Mouse (Mus musculus) heart, adult 2 months (tissue): ENCODE results near the gene Sptssb. TPM values are rescaled to one million over a fixed set of nuclear protein-coding genes. Genes with fewer than 3 reads are reported as not detected.

Experiments
- DNase-seq, 2 experiments: peaks; one replicate each; pipeline ENCODE4 v3.0.0; 2021
- H3K27ac ChIP-seq: fragments of 200-600 bp; 2 replicates; pipeline ENCODE4 v1.8.1; 2022
- H3K27me3 ChIP-seq: fragments of 200-500 bp; 2 replicates; pipeline ENCODE4 v1.6.1; 2012; ENCODE audit warnings: mild to moderate bottlenecking, low read length, inconsistent platforms, mixed read lengths; ENCODE audit not compliant: control insufficient read depth, insufficient read depth
- H3K36me3 ChIP-seq: fragments of 200-500 bp; 2 replicates; pipeline ENCODE4 v1.6.1; 2012; ENCODE audit warnings: low read length, inconsistent platforms; ENCODE audit not compliant: control insufficient read depth, insufficient read depth
- H3K4me1 ChIP-seq: fragments of 200-500 bp; 2 replicates; pipeline ENCODE4 v1.6.1; 2011; ENCODE audit warnings: low read length; ENCODE audit not compliant: control insufficient read depth, insufficient read depth
- H3K4me3 ChIP-seq: fragments of 200-600 bp; 2 replicates; pipeline ENCODE4 v1.8.1; 2022
- H3K79me2 ChIP-seq: fragments of 200-500 bp; replicated peaks from 2 replicates; pipeline ENCODE4 v1.6.1; 2012; ENCODE audit warnings: mild to moderate bottlenecking, inconsistent platforms, low read length, moderate library complexity, mixed read lengths; ENCODE audit not compliant: control insufficient read depth, insufficient read depth
- H3K9ac ChIP-seq: fragments of 200-500 bp; 2 replicates; pipeline ENCODE4 v1.6.1; 2012; ENCODE audit warnings: low read depth, mild to moderate bottlenecking, control low read depth, inconsistent platforms, low read length, mixed read lengths
- CTCF ChIP-seq: fragments of 200-600 bp; IDR thresholded peaks from 2 replicates; pipeline ENCODE4 v1.8.1; 2022; ENCODE audit warnings: antibody characterized with exemption, mild to moderate bottlenecking, moderate library complexity
- EP300 ChIP-seq: fragments of 200-500 bp; IDR thresholded peaks from 2 replicates; pipeline ENCODE4 v1.6.1; 2011; ENCODE audit warnings: low read depth, low read length, control low read depth; ENCODE audit not compliant: insufficient read depth
- POLR2A ChIP-seq: fragments of 200-500 bp; IDR thresholded peaks from 2 replicates; pipeline ENCODE4 v1.6.1; 2011; ENCODE audit warnings: mild to moderate bottlenecking, low read depth, low read length, control low read depth; ENCODE audit not compliant: insufficient read depth
- WGBS: fragments of 180-500 bp; shearing (Covaris S2); methylation state at CpG from one replicate; pipeline ENCODE4 v1.1.7; 2018; 5-methylcytosine and 5-hydroxymethylcytosine counted together
- intact Hi-C: fragments of 180-260 bp; cut with DNase I; formaldehyde crosslinking; loops from one replicate; pipeline ENCODE4 v1.15.1; 2025
- polyA plus RNA-seq: library from polyadenylated mRNA; depleted of rRNA; stranded (reverse); fragments of >200 nt; gene quantifications from 2 replicates; pipeline ENCODE4 v1.2.3, GENCODE M21; 2012
- total RNA-seq, 2 experiments: library from RNA; stranded (reverse); gene quantifications; 2 replicates each; pipeline ENCODE4 v1.2.3; 2021

Sptssb gene
- total and polyA plus RNA-seq, 3 experiments = not detected

DNA sequence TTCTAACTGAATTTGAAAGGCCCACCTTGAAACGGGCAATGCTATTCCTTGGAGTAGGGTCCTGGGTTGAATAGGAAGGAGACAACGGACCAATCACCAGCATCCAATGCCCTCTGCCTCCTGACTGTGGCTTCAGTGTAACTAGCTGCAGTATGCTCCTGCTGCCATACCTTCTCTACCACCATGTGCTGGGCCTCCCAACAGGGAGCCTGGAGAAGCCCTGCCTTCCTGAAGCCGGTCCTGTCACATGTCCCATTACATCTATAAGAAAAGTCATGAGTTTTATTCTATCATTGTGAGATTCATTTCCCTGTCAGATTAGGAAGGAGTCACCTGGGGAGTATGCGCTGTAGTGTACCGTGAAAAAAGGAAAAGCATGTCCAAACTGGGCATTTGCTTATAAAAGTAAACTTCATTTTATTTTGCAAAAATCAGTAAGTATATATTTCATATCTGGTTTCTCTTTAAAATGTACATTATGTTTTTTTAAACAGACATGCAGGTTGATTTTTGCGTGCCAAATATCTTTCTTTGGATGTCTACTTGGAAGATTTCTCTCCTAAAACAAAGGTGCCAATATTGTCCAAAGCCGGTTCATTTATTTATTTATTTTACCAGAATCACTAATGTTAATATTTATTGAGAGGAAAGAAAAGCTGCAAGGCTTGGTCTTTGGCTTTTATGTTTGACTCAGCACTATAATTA lies 40.4 kb downstream of the Sptssb start:
- no peak overlapping the region for H3K27ac ChIP-seq
- DNase-seq = no peak
- no peaks in the 10 kb centered on the region for H3K4me1 ChIP-seq
- no peaks in the 10 kb centered on the region for H3K27me3 ChIP-seq
- TF ChIP-seq CTCF = no peak
- TF ChIP-seq POLR2A = no peak
- TF ChIP-seq EP300 = no peak
- H3K4me3 ChIP-seq = no peak overlapping the region
- WGBS = 88% methylated on average over 7 of the region's 7 CpGs
- intact Hi-C loops = no loop called here
- no peak overlapping the region for H3K9ac ChIP-seq
- no peaks in the 10 kb centered on the region for H3K79me2 ChIP-seq
- no peaks in the 10 kb centered on the region for H3K36me3 ChIP-seq

GRCm38 (mm10) chr3:69818466-69818865 lies 41.3 kb downstream of the Sptssb start:
- TF ChIP-seq POLR2A (no peak), CTCF (no peak), EP300 (no peak)
- Histone ChIP-seq H3K27ac (no peak overlapping the region), H3K4me3 (no peak overlapping the region), H3K27me3 (no peaks in the 10 kb centered on the region), H3K9ac (no peak overlapping the region), H3K36me3 (no peaks in the 10 kb centered on the region), H3K79me2 (no peaks in the 10 kb centered on the region), H3K4me1 (no peaks in the 10 kb centered on the region)
- DNase-seq = no peak
- intact Hi-C loops = no loop called here
- 28% methylated on average over 5 of the region's 5 CpGs for WGBS

- no peaks in the 10 kb centered on the region for H3K4me1 ChIP-seq
- intact Hi-C loops = no loop called here
- no peak overlapping the region for H3K4me3 ChIP-seq
- WGBS = 57% methylated on average over 2 of the region's 2 CpGs
- no peaks in the 10 kb centered on the region for H3K36me3 ChIP-seq
- no peaks in the 10 kb centered on the region for H3K79me2 ChIP-seq
- no peak for DNase-seq
- no peak overlapping the region for H3K27ac ChIP-seq
- TF ChIP-seq POLR2A (no peak), EP300 (no peak), CTCF (no peak)
- H3K9ac ChIP-seq = no peak overlapping the region
- no peaks in the 10 kb centered on the region for H3K27me3 ChIP-seq
These were observed 43.2 kb downstream of the Sptssb start for GRCm38 (mm10) chr3:69816547-69816946.

DNA sequence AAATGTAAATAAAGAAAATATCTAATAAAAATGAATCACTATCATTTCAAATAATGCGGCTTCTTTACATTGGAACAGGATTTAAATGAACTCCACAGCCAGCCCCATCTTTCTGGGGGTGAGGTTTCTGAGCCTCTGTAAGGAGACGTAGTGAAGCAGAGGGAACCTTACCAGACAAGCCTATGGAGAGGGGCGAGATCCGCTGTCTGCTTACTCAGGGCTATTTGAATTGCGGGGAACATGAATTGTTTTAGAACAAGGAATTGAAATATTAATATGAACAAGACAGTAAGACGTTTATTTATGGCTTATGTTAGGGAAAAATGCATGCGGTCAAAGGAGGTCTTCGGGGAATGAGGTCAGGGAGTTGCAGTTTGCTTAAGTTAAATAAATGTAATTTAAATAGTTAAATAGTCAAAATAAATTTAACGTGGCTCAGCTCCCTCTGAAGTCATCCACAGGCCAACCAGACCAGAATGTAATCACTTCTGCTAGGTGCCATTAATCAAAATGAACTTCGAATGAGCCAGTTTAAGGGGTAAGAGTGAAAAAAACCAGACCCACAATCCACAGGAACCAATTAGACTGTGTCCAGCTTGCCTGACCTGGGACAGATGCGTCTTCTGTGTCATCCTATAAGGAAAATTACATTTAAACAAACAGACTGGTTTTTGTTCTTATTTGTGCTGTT lies 46.6 kb downstream of the Sptssb start:
- Histone ChIP-seq H3K27me3 (no peaks in the 10 kb centered on the region), H3K9ac (no peak overlapping the region), H3K79me2 (no peaks in the 10 kb centered on the region), H3K36me3 (no peaks in the 10 kb centered on the region), H3K4me3 (no peak overlapping the region), H3K27ac (no peak overlapping the region), H3K4me1 (no peaks in the 10 kb centered on the region)
- no peak for TF ChIP-seq CTCF
- TF ChIP-seq POLR2A = no peak
- TF ChIP-seq EP300 = no peak
- no peak for DNase-seq
- intact Hi-C loops = no loop called here
- 82% methylated on average over 11 of the region's 11 CpGs for WGBS

DNA sequence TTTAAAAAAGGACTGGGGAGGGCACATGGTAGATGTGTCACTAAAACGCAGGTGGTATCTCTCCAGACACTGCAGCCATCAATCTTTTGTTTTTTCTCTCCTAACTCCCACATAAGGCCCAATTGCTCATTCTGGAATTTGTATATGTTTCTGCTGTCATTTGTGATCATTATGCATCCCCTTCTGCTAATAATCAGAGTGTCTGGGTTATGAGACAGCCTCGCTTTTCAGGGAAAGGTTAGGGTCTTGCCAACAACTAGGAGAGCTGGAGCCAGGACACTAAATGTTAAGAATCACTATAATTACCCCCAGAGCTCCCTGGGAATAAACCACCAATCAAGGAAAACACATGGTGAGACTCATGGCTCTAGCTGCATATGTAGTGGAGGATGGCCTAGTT lies 47.3 kb downstream of the Sptssb start:
- H3K36me3 ChIP-seq = no peaks in the 10 kb centered on the region
- no peak overlapping the region for H3K27ac ChIP-seq
- H3K27me3 ChIP-seq = no peaks in the 10 kb centered on the region
- no peak overlapping the region for H3K9ac ChIP-seq
- H3K4me3 ChIP-seq = no peak overlapping the region
- 77% methylated on average over 2 of the region's 2 CpGs for WGBS
- DNase-seq = no peak
- TF ChIP-seq CTCF (no peak), POLR2A (no peak), EP300 (no peak)
- intact Hi-C loops = no loop called here
- no peaks in the 10 kb centered on the region for H3K79me2 ChIP-seq
- no peaks in the 10 kb centered on the region for H3K4me1 ChIP-seq

- no peak for DNase-seq
- no peaks in the 10 kb centered on the region for H3K79me2 ChIP-seq
- intact Hi-C loops = no loop called here
- TF ChIP-seq POLR2A = no peak
- TF ChIP-seq EP300 = no peak
- no peak for TF ChIP-seq CTCF
- no peaks in the 10 kb centered on the region for H3K27me3 ChIP-seq
- no peaks in the 10 kb centered on the region for H3K4me1 ChIP-seq
- H3K9ac ChIP-seq = no peak overlapping the region
- no peak overlapping the region for H3K27ac ChIP-seq
- no peaks in the 10 kb centered on the region for H3K36me3 ChIP-seq
- WGBS = 73% methylated on average over 7 of the region's 7 CpGs
- H3K4me3 ChIP-seq = no peak overlapping the region
These were observed 51.3 kb downstream of the Sptssb start for GRCm38 (mm10) chr3:69808479-69808878.
